Mouse (Mus musculus) kidney, postnatal 4 days (tissue): ENCODE measurements around the gene Mal.

Experiments
- DNase-seq, 2 experiments: peaks; one replicate each; pipeline ENCODE4 v3.0.0; 2021; ENCODE audit warnings: mixed read lengths in 2 of 2

Gene Mal

GRCm38 (mm10) chr2:127656086-127656720 is at the start of gene Mal:
Mal (minus strand) TSS chr2:127656695.
- peak; percentile 71 to 82 for DNase-seq

- no peak for DNase-seq
Observed at GRCm38 (mm10) chr2:127705267-127705666, 48.8 kb upstream of the Mal start.

GRCm38 (mm10) chr2:127689239-127689638 is 32.7 kb upstream of the Mal start:
- no peak for DNase-seq

GRCm38 (mm10) chr2:127683687-127684331 is 27.3 kb upstream of the Mal start:
- peak; percentile 76 to 86 for DNase-seq

- DNase-seq: no peak
Observed at GRCm38 (mm10) chr2:127667843-127668506, 11.5 kb upstream of the Mal start.

GRCm38 (mm10) chr2:127667015-127667414 is 10.5 kb upstream of the Mal start:
- DNase-seq: no peak

GRCm38 (mm10) chr2:127662708-127663107 is 6.2 kb upstream of the Mal start:
- DNase-seq: no peak

GRCm38 (mm10) chr2:127655419-127655818 is 1.1 kb downstream of the Mal start:
- DNase-seq: peak in 1 of 2 experiments; percentile 31

- no peak for DNase-seq
Observed at GRCm38 (mm10) chr2:127654786-127655185, 1.7 kb downstream of the Mal start.

GRCm38 (mm10) chr2:127652805-127653204 is 3.7 kb downstream of the Mal start:
- DNase-seq: no peak

- peak in 1 of 2 experiments; percentile 24 for DNase-seq
Observed at GRCm38 (mm10) chr2:127652335-127652734, 4.2 kb downstream of the Mal start.

- peak; percentile 32 to 50 for DNase-seq
Observed at GRCm38 (mm10) chr2:127651601-127652000, 4.9 kb downstream of the Mal start.

- DNase-seq: no peak
Observed at GRCm38 (mm10) chr2:127649921-127650320, 6.6 kb downstream of the Mal start.

- no peak for DNase-seq
Observed at GRCm38 (mm10) chr2:127648145-127648544, 8.3 kb downstream of the Mal start.

- DNase-seq: no peak
Observed at GRCm38 (mm10) chr2:127646875-127647274, 9.6 kb downstream of the Mal start.

- peak; percentile 22 to 35 for DNase-seq
Observed at GRCm38 (mm10) chr2:127643728-127644704, 12.5 kb downstream of the Mal start.

GRCm38 (mm10) chr2:127638973-127639372 is 17.5 kb downstream of the Mal start:
- DNase-seq: no peak

- peak; percentile 61 to 77 for DNase-seq
Observed at GRCm38 (mm10) chr2:127635581-127635980, 20.9 kb downstream of the Mal start.

GRCm38 (mm10) chr2:127632601-127633000 is 23.9 kb downstream of the Mal start:
- no peak for DNase-seq

GRCm38 (mm10) chr2:127627990-127628570 is 28.4 kb downstream of the Mal start:
- no peak for DNase-seq

GRCm38 (mm10) chr2:127627354-127627753 is 29.1 kb downstream of the Mal start:
- no peak for DNase-seq

GRCm38 (mm10) chr2:127625659-127626058 is 30.8 kb downstream of the Mal start:
- peak; percentile 32 to 60 for DNase-seq
